Mouse (Mus musculus): ENCODE measurements around the gene Gucy2c.

Gucy2c gene

DNA sequence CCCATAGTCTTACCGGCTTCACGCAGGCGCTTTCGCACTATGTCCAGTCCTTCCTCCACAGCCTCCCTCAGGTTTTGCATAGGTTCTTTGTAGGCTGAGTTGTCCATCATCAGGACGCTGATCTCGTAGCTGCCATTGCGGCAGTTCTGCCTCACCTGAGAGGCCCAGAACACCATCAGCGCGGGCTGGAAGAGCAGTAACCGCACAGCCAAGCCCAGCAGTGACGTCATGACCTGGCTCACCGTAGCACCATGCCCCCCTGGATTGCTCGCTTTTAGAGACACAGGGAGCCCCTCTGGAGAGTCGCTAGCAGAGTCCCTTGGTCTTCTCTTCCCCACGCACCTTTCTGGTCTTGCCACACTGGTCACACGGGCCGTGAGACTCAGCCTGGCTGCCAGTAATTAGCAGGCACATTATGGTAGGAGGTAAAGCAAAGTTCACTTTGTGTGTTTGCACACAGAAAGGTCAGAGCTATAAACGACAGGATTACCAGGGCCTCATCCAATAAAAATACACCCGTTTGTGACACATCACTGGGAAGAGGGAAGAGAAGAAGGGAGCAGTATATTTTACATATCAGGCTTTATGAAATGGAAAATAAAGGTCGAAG, at the start of gene Gucy2c:
Gucy2c (minus strand) TSS at position 389 of the 610 bp plus-strand sequence.
- DNase-seq (ENCODE audit: low spot score in 2 of 2), result no peak

DNA sequence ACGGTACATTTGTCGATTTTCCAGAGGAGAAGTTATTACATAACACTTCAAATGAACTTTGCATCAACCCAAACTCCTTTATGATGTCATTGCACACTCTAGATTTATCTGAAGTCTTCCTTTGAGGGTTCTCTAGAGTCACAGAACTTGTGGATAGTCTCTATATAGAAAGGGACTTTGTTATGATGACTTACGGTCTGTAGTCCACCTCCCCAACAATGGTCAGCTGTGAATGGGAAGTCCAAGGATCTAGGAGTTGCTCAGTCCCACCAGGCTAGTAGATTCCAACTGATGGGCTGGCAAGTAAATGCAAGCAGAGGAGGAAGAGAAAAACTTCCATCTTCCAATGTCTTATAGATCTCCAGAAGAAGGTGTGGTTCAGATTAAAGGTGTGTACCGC, 47.1 kb upstream of the Gucy2c start:
- no peak for DNase-seq (ENCODE audit: low spot score in 2 of 2)

DNA sequence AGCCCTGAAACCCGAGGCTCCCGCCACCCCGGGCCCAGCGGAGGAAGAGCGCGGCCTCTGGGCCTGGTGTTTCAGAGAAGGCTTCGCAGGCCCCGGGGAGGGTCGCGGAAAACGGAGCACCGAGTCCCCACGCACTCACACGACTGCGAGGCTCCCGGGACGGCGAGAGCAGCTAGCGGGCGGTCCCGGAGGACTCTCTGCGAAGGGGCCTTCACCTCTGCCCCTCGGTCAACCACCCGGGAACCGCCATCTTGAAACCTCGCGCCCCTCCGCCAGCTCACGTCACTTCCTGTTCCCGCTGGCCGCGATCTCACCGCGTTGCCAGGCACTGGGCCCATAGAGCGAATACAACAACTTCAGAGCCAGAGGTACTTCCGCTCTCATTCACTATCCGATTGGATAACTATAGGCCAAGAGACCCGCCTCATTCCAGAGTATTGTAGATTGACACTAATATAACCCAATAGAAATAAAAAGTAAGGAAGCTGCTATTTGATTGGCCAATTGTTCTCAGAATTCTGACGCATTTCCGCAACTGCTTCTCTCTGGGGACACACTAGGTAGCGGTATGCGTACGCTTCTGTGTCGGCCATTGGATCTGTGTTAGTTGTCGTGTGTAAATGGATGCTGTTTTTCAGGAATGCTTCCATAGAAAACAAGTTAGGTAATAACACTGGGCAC, 46.5 kb upstream of the Gucy2c start, which contains the start of gene Wbp11:
Wbp11 (minus strand) TSS at position 353 of the 681 bp plus-strand sequence.
- DNase-seq (ENCODE audit: low spot score in 2 of 2), result peak; percentile 94 to 95

DNA sequence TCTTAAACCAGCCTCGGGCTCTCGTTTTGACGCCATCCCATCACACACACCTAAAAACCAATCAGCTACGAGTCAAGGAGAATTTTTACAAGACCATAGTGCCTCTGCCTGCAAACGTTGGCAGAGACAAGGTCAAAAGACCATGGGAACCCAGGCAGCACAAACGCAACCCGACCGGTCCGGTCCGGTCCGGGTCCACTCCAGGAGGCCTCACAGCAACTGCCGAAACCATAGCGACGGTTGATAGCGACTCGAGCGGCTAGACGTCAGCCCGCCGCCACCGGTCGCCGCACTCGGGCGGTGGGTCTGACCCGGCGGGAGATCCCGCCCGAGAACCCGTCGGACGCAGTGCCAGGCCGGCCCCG, 45.9 kb upstream of the Gucy2c start, which contains the start of gene BC049715:
BC049715 (plus strand) TSS at position 111 of the 365 bp plus-strand sequence.
- no peak for DNase-seq (ENCODE audit: low spot score in 2 of 2)

DNA sequence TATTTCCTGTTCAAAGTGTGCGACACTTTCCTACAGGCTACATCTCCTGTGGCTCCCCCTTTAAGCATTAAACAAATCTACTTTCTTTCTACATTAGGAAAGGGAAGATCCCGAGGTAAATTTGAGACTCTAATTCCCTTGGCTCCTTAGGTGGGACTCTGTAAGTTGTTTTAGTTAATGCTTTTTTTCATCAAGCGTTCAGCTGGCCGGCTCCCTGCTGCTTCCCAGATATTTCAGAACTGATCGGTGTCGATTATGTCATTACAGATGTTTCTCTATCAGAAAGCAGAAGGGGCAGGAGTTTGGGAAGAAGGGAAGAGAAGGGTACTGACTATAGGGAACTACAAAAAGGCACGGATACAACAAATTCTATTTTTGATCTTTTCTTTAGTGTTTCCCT, 45.6 kb upstream of the Gucy2c start:
- no peak for DNase-seq (ENCODE audit: low spot score in 2 of 2)

DNA sequence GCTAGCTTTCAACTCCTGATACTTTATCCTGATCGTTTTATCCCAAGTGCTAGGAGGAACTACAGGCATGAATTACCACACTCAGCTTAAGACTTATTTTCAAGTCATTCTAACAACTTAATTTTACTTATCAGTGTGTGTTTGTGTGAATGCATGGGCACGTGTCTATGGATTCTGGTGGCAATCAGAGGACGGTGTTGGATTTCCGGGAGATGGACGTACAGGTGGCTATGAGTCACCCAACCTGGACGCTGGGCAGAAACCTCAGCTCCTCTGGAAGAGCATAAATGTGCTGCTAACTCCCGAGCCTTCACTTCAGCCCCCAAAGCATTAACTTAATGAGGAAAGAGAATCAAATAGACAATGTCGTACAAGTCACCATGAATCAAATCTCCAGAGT, 43.4 kb upstream of the Gucy2c start:
- no peak for DNase-seq (ENCODE audit: low spot score in 2 of 2)

DNA sequence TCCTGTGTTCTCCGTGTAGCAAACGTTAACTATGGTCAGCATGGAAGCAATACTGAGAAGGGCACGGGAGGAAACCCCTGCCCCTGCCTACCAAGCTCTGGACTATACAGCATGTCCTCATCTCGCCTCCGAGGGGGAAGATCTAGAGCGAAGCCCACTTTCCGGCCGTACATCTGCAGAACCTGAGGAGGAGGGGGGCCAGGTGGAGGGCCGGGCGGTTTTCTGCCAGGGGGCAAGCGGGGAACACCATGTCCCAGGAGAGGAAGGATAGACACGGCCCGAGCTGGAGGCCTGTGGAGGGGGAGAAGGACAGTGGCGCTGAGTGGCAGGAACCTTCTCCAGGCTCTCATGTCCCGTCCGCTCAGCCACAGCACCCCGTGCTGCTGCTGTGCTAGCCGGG, 39.5 kb upstream of the Gucy2c start:
- DNase-seq (ENCODE audit: low spot score in 2 of 2), result no peak

DNA sequence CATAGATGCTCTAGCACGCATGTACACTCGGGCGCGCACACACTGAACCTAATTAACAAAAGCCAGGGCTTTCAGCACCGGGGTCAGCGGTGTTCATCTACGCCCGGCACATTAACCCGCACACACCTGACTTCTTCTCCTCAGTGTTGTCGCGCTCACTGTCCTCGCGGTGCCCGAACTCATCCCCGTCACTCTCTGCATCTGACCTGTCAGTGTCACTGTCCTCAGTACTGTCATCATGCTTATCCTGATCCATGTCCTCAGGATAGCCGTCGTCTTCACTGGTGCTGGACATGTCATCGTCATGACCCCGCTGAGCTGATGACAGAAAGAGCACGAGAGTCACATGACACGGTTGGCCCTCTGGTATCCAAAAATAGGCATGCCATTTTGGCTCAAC, 38.8 kb upstream of the Gucy2c start:
- DNase-seq (ENCODE audit: low spot score in 2 of 2), result no peak

DNA sequence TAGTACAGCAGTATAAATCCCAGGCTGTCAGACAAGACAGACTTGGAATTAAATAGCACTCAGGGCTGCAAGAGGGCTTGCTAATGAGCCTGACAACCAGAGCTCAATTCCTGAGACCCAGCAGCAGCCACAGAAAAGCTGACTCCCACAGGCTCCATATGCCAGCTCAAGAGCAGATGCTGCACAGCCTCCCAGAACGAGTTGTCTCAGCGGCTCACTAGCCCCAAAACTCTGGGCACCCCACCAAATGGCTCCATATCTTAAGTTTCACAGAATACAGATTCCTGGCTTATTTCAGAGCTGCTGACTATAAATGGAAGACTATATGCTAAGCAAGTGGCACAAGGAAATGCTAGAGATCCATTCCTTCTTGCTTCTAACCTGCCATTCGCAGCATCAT, 36.0 kb upstream of the Gucy2c start:
- peak; percentile 70 to 77 for DNase-seq (ENCODE audit: low spot score in 2 of 2)

DNA sequence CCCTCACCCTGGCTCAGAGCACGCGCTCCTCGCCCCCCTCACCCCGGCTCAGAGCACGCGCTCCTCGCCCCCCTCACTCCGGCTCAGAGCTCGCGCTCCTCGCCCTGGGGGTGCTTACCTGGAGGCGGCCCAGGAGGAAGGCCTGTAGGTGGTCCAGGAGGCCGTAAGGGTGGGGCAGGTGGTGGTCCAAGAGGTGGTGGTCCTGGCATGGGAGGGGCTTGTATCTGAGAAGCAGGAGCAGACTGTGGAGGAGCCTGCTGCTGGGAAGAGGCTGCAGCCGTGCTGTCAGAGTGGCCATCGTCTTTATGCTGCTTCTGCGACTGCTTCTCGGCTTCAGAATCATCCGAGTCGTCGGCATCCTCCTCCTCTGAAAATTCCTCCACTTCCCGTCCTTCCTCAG, 35.3 kb upstream of the Gucy2c start:
- DNase-seq (ENCODE audit: low spot score in 2 of 2), result no peak

DNA sequence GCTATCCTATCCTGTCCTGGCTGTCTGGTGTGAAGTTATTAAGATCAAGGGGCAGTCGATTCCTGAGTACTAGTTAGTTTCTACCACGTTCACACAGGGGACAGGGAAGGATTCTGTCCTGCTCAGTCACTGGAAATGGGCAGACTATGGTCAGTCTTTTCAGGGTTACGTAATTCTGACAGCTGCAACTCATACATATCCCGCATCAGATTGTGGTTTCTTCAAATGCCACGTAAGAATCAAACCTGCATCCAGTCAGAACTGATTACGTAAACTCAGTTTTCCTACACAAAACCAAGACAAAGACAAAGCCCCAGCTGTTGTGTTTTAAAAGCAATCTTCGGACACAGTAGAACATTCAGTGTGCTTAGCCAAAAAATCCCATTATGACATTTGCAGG, 33.8 kb upstream of the Gucy2c start:
- DNase-seq (ENCODE audit: low spot score in 2 of 2), result no peak

DNA sequence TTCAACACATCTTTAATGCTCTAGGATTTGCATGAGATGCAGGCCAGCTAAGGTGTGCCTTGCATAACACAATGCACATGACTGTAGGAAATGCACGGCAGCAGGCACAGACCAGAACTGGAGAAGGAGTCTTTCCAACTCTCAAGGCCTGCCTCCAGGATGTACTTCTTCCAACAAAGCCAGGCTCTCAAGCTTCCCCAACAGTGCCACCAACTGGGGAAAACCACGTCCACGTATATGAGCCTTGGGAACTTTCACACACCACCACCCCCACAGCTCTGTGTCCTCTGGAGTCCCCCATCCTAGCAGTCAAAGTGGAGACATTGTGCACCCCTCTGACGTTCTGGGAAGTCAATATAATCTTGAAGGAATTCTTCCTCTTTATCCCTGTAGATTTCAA, 31.6 kb upstream of the Gucy2c start:
- no peak for DNase-seq (ENCODE audit: low spot score in 2 of 2)

DNA sequence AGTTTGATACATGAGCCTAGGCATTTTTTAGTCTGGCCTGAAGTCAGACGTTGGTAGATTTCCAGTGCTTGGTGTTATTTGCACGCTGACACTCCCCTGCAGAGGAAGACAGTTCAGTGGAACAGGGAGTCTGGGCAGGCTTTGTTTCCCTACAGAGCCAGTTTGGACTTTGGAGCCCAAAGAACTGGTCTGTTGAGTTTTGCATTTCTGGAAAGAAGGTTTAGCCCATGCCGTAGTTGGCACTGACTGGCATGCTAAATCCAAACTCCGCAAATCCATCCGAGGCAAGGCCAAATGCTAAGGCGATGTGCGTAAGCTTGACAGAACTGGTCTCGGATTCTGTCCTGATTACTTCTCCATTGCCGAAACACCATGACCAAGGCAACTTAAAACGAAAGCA, 29.6 kb upstream of the Gucy2c start:
- DNase-seq (ENCODE audit: low spot score in 2 of 2), result no peak

DNA sequence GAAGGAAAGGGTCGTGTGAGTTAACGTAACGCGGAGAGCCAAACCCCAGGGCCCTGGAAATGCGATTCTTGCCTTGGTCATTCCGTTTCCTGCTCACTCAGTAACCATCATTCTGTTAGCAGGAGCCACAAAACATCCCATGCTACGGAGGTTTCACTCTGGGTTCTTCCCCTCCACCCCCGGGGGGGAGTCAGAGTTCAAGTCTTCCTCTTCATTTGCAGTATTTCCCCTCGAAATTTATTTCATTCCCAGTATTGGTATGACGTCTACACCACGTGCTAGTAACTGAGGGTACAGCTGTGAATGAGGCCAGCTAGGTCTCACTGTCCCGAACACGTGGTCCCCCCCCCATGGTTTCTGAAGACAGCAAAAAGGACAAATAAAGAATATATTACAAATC, 28.1 kb upstream of the Gucy2c start:
- no peak for DNase-seq (ENCODE audit: low spot score in 2 of 2)

DNA sequence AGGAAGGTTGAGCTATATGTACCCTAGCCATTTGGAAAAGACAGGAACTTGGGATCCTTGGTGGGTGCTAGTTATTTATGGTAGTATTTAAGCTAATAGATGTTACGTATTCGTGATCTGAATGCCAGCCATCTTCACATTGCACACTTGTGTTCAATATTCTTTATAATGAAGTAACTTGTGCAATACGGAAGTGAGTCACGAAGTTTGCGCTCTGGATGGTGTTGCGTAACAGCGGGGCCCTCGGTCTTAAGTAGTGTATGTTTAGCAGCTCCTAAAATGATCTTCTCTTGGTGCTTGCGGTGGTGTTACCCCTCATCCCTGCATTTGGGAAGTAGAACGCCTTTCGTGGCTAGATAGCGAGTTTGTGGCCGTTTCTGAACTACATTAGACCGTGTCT, 27.5 kb upstream of the Gucy2c start:
- DNase-seq (ENCODE audit: low spot score in 2 of 2), result no peak

DNA sequence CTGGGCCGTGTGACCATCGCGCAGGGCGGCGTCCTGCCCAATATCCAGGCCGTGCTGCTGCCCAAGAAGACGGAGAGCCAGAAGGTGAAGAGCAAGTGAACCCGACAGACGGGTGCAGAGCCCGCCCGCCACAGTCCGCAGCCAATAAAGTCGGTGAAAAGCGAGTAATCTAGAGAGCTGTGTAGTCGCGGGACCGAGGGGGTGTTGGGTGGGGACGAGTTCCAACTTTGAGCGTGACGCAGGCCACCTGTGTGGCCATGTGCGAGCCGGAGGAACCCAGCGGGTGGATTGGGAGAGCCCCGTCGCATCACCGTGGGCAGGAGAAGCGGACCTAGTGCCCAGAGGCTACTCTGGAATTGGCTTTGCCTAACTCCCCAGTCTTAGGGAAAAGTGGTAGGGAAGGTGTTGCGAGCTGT, 27.1 kb upstream of the Gucy2c start:
- DNase-seq (ENCODE audit: low spot score in 2 of 2), result no peak

DNA sequence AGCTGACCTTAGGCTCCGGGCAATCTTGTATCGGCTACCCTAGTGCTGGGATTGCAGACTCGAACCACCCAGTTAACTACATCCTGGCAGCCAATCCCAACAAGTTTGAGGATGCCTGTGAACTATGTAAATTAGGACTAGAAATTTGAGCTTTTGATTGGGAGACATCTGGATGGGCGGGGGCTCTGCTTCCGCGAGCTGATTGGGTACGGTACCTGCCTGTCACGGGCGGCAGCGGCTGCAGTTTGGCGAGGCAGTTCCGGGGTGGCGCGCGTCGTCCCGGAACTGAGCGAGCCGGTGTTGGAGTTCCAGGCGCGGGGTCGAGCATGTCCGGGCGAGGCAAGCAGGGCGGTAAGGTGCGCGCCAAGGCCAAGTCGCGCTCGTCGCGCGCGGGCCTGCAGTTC, 26.5 kb upstream of the Gucy2c start, which contains the start of gene H2afj:
H2afj (plus strand) TSS at position 231 of the 404 bp plus-strand sequence.
- peak; percentile 96 to 98 for DNase-seq (ENCODE audit: low spot score in 2 of 2)

DNA sequence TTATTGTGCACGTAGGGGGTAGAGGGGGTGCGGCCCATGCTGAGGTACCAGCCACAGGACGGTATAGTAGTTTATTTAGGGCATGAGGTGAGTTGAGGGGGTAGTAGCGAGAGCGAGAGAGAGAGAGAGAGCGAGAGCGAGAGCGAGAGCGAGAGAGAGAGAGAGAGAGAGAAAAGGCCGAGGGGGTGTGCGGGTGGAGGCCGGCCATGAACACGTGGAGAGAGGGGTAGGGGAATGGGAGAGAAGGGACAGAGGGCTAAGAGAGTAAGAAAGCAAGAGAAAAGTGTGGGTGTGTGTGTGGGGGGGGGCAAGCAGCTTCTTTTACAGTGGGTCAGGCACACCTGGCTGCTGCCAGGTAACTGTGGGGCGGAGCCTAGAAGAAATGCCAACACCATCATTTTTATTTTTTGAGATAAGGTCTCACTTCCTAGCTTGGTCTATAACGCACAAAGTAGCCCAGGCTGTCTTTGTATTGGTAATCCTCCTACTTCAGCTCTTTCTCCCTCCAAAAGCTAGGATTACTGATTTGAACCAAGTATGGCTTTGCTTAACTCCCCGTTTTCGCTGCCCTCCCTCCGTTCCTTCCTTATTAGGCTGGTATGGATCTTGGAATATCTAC, 25.9 kb upstream of the Gucy2c start:
- DNase-seq (ENCODE audit: low spot score in 2 of 2), result no peak

DNA sequence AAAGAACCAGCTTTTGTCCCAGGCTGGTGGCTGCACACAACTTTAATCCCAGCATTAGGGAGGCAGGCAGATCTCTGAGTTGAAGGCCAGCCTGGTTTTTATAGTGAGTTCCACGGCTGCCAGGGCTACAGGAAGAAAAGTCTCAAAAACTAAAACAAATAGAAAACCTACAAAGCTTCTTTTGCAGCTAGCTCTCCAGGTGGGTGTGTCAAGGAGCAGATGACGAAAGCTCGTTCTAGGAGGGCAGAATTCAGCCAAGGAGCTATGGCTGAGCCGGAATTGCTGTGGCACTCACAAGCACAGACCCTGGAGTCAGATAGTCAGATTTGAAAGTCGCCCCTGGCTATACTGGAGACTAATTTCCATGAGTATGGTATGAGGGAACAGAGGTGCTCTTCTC, 25.3 kb upstream of the Gucy2c start:
- DNase-seq (ENCODE audit: low spot score in 2 of 2), result no peak

DNA sequence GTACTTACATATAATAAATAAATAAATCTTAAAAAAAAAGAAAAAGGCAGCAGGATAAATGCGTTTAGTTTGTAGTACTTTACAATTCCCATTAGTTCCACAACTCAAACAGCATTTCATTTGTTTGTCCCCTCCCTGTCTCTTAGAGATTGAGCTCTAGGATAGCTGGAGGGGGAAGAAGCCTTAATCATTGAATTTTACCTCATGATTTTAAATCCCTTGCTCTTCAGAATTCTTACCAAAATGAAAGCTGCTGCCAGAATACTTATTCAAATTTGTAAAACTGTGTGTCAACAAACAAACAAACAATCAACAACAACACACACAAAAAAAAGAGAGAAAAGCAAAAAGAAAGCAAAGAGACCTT, 23.8 kb upstream of the Gucy2c start:
- no peak for DNase-seq (ENCODE audit: low spot score in 2 of 2)

DNA sequence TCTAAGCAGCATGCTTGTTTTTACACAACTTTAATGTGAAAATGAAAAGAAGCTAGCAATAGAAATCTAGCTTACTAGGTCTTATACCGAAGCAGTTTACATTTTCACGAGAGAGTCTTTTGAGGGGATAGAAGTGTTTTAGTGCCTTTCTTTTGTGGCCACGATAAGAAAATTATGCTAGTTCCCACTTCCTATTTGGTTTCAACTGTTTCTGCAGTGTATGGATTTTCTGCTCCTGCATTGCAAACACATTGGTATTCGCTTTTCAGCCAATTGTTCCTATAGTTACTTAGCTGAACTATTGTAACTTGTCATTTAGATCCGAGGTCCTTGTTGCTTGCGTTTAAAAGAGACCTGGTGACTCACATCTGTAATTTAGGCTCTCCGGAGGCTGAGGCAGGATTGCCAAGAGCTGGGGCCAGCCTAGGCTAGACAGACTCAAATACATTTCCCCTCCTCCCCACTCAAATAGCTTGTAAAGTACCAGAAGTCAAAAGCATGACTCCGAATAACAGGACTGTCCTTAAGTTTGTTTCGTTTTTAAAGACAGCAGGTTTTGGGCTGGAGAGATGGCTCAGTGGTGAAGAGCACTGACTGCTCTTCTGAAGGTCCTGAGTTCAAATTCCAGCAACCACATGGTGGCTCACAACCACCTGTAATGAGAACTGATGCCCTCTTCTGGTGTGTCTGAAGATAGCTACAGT, 23.3 kb upstream of the Gucy2c start:
- DNase-seq (ENCODE audit: low spot score in 2 of 2), result no peak

Data from frontal cortex, postnatal 14 days (tissue).